Mouse (Mus musculus) MEL (cell line): ENCODE measurements at regions not wholly inside any gene's neighbourhood (a gene's known extent, or its start where the extent isn't known, plus 50 kb on each side); places are given as distances from the start of the nearest gene placed in this dataset.

Experiments used
- POLR2AphosphoS2 ChIP-seq: IDR thresholded peaks from 2 replicates; pipeline ENCODE4 v1.6.1; 2011; ENCODE audit warnings: low read length, improper control_type of control experiment
- SIN3A ChIP-seq: IDR thresholded peaks from 2 replicates; pipeline ENCODE4 v1.6.1; 2012; ENCODE audit warnings: low read length, improper control_type of control experiment, inconsistent platforms

GRCm38 (mm10) chr3:34139227-34139626 is 58.1 kb upstream of the Dnajc19 start:
- no peak for TF ChIP-seq POLR2AphosphoS2
- no peak for TF ChIP-seq SIN3A
